Mouse (Mus musculus) adrenal gland, adult 2 months (tissue): Measurements from ENCODE around the gene Rpn1. TPM values are rescaled to one million over a fixed set of nuclear protein-coding genes. Genes with fewer than 3 reads are reported as not detected.

ENCODE experiments used
- DNase-seq: peaks from one replicate; pipeline ENCODE4 v3.0.0; 2021
- polyA plus RNA-seq: library from polyadenylated mRNA; depleted of rRNA; stranded (reverse); fragments of >200 nt; gene quantifications from 2 replicates; pipeline ENCODE4 v1.2.3, GENCODE M21; 2012
- total RNA-seq, 2 experiments: library from RNA; stranded (reverse); gene quantifications; 2 replicates each; pipeline ENCODE4 v1.2.3; 2021

Rpn1 gene
- total and polyA plus RNA-seq, 3 experiments: 146 to 305 (median 287) TPM

GRCm38 (mm10) chr6:88065116-88065515 is 19.2 kb upstream of the Rpn1 start:
- DNase-seq: peak; percentile 59

GRCm38 (mm10) chr6:88065968-88066367 is 18.3 kb upstream of the Rpn1 start:
- no peak for DNase-seq

- DNase-seq: no peak
Observed at GRCm38 (mm10) chr6:88067722-88068121, 16.6 kb upstream of the Rpn1 start.

GRCm38 (mm10) chr6:88068739-88069138 is 15.5 kb upstream of the Rpn1 start:
- no peak for DNase-seq

- no peak for DNase-seq
Observed at GRCm38 (mm10) chr6:88070468-88070867, 13.8 kb upstream of the Rpn1 start.

- no peak for DNase-seq
Observed at GRCm38 (mm10) chr6:88071216-88071615, 13.1 kb upstream of the Rpn1 start.

GRCm38 (mm10) chr6:88074752-88075554 is 9.3 kb upstream of the Rpn1 start:
- DNase-seq: peak; percentile 97

GRCm38 (mm10) chr6:88075960-88076517 is 8.2 kb upstream of the Rpn1 start:
- no peak for DNase-seq

GRCm38 (mm10) chr6:88083095-88083494 is 1.2 kb upstream of the Rpn1 start:
- no peak for DNase-seq

GRCm38 (mm10) chr6:88083672-88084071 is 610 bp upstream of the Rpn1 start:
- DNase-seq: no peak

GRCm38 (mm10) chr6:88088971-88089370 is 4.7 kb downstream of the Rpn1 start:
- DNase-seq: no peak

- no peak for DNase-seq
Observed at GRCm38 (mm10) chr6:88095377-88095776, 11.1 kb downstream of the Rpn1 start.

GRCm38 (mm10) chr6:88102096-88102495 is 17.8 kb downstream of the Rpn1 start:
- DNase-seq: no peak

- DNase-seq: peak; percentile 93
Observed at GRCm38 (mm10) chr6:88105783-88106611, 21.7 kb downstream of the Rpn1 start.

GRCm38 (mm10) chr6:88106612-88107123 is 22.4 kb downstream of the Rpn1 start:
- no peak for DNase-seq

- no peak for DNase-seq
Observed at GRCm38 (mm10) chr6:88107661-88108535, 23.6 kb downstream of the Rpn1 start.

GRCm38 (mm10) chr6:88113139-88113538 is 28.9 kb downstream of the Rpn1 start:
- peak; percentile 58 for DNase-seq

- DNase-seq: no peak
Observed at GRCm38 (mm10) chr6:88114414-88114813, 30.1 kb downstream of the Rpn1 start.

- no peak for DNase-seq
Observed at GRCm38 (mm10) chr6:88116347-88117183, 32.3 kb downstream of the Rpn1 start.

- DNase-seq: no peak
Observed at GRCm38 (mm10) chr6:88117184-88117575, 32.9 kb downstream of the Rpn1 start.

GRCm38 (mm10) chr6:88119309-88119708 is 35.0 kb downstream of the Rpn1 start:
- DNase-seq: no peak
